21 mouse cellular contexts compared by ENCODE assay signal in genomic region chr2:120096191-120096590, GRCm38 (mm10). TPM values are rescaled to one million over a fixed set of nuclear protein-coding genes. Genes with fewer than 3 reads are reported as not detected.
DNase-seq lines count a peak whose midpoint lies in the region; ATAC-seq and TF ChIP-seq lines count a peak whose summit lies in the region.
"Had no signal": no experiment of that assay in that cellular context is flagged by ENCODE, and none has a peak within 500 bp of the region (broad histone marks: within the 10 kb centered on the region; RNA-seq: fewer than 3 reads in every experiment).

No protein-coding gene starts in this region.

- TF ChIP-seq CTCF in gastrocnemius, adult 2 months (IDR thresholded peaks at IDR 0.05), result no peak

- intact Hi-C loops in gastrocnemius, adult 2 months (cut with DNase I), result no loop called here
- intact Hi-C loops in gastrocnemius, postnatal 14 days (cut with DNase I; ENCODE audit: low total_unique reads), result no loop called here
- intact Hi-C loops in heart, postnatal 10 days (cut with DNase I), result no loop called here
- intact Hi-C loops in heart, postnatal 25 days (cut with DNase I), result no loop called here

- peak overlapping the region; percentile 61 for H3K27ac ChIP-seq in gastrocnemius, adult 2 months
- peak overlapping the region; percentile 29; the same call in 1 of the 2 replicates for H3K27ac ChIP-seq in heart, embryonic 11.5 days (ENCODE audit: low read depth, low read length)
- peak overlapping the region; percentile 96 for H3K27ac ChIP-seq in heart, embryonic 15.5 days
- H3K27ac ChIP-seq: embryonic facial prominence, embryonic 12.5 days; forebrain, embryonic 15.5 days; hindbrain, embryonic 15.5 days had no signal

- H3K4me2 ChIP-seq in heart, embryonic 11.5 days, result no peak overlapping the region
- no peak overlapping the region for H3K4me2 ChIP-seq in heart, embryonic 15.5 days
- H3K4me2 ChIP-seq: embryonic facial prominence, embryonic 12.5 days; forebrain, embryonic 15.5 days; hindbrain, embryonic 15.5 days had no signal

- peaks cover 38% of the 10 kb centered on the region for H3K4me1 ChIP-seq in heart, embryonic 11.5 days (ENCODE audit: control insufficient read depth, insufficient read depth, low read length)
- H3K4me1 ChIP-seq in heart, embryonic 15.5 days (replicated peaks), result peaks cover 49% of the 10 kb centered on the region
- H3K4me1 ChIP-seq: forebrain, embryonic 15.5 days; hindbrain, embryonic 15.5 days had no signal

- no peak for DNase-seq in gastrocnemius, adult 2 months
- no peak for DNase-seq in gastrocnemius, postnatal 14 days
- no peak for DNase-seq in heart, postnatal 10 days
- DNase-seq in heart, postnatal 25 days (ENCODE audit: low spot score), result no peak
- DNase-seq in lung, postnatal 14 days, result no peak
- DNase-seq: adrenal gland, adult 8-10 months; adrenal gland, postnatal 36 days; B cell, adult 2 months; cerebellum, adult 11 months; cerebellum, adult 8-10 months; cerebellum, postnatal 25 days; gastrocnemius, postnatal 10 days; kidney, adult 2 months had no signal

- 73% methylated on average over 8 of the region's 8 CpGs for WGBS in heart, embryonic 11.5 days (ENCODE audit: insufficient replicate concordance)
- WGBS in heart, embryonic 15.5 days, result 54% methylated on average over 8 of the region's 8 CpGs

- H3K27me3 ChIP-seq in heart, embryonic 11.5 days (ENCODE audit: control insufficient read depth, insufficient read depth, low read length), result no peaks in the 10 kb centered on the region
- H3K27me3 ChIP-seq in heart, embryonic 15.5 days, result no peaks in the 10 kb centered on the region
- H3K27me3 ChIP-seq: embryonic facial prominence, embryonic 12.5 days; forebrain, embryonic 15.5 days; hindbrain, embryonic 15.5 days had no signal

- no peak for ATAC-seq in heart, embryonic 11.5 days (replicated peaks; ENCODE audit: insufficient number of reproducible peaks, low FRiP score, low TSS enrichment)
- ATAC-seq in heart, embryonic 15.5 days (replicated peaks; ENCODE audit: insufficient number of reproducible peaks, insufficient read depth, low FRiP score, low read depth), result no peak
- ATAC-seq: CD4-positive, CD25-positive, alpha-beta regulatory T cell, adult 4 months; forebrain, embryonic 15.5 days; intestine, embryonic 16.5 days had no signal

- H3K9ac ChIP-seq in heart, embryonic 11.5 days (ENCODE audit: low read depth, low read length), result no peak overlapping the region
- H3K9ac ChIP-seq in heart, embryonic 15.5 days, result 0 out of 2 replicates have a peak overlapping the region, but pooled peaks have one; percentile 7
- H3K9ac ChIP-seq: embryonic facial prominence, embryonic 12.5 days; forebrain, embryonic 15.5 days; hindbrain, embryonic 15.5 days had no signal

- H3K36me3 ChIP-seq in heart, embryonic 11.5 days (ENCODE audit: control insufficient read depth, insufficient read depth, low read length), result 0 out of 2 replicates have a peak, but pooled peaks cover 7% of the 10 kb centered on the region
- peaks cover 18% of the 10 kb centered on the region; the same call in 1 of the 2 replicates for H3K36me3 ChIP-seq in heart, embryonic 15.5 days
- H3K36me3 ChIP-seq: embryonic facial prominence, embryonic 12.5 days; forebrain, embryonic 15.5 days; hindbrain, embryonic 15.5 days had no signal

- no peak overlapping the region for H3K4me3 ChIP-seq in gastrocnemius, adult 2 months
- H3K4me3 ChIP-seq in heart, embryonic 11.5 days (ENCODE audit: low read depth, low read length), result no peak overlapping the region
- no peak overlapping the region for H3K4me3 ChIP-seq in heart, embryonic 15.5 days
- H3K4me3 ChIP-seq: embryonic facial prominence, embryonic 12.5 days; forebrain, embryonic 15.5 days; hindbrain, embryonic 15.5 days had no signal

- no peaks in the 10 kb centered on the region for H3K9me3 ChIP-seq in heart, embryonic 11.5 days (replicated peaks; ENCODE audit: control insufficient read depth, low read length)
- no peaks in the 10 kb centered on the region for H3K9me3 ChIP-seq in heart, embryonic 15.5 days (replicated peaks)
- H3K9me3 ChIP-seq: embryonic facial prominence, embryonic 12.5 days; forebrain, embryonic 15.5 days; G1E; hindbrain, embryonic 15.5 days had no signal

RNA-seq across cellular contexts. Expression of gene Ehd4, which starts 58.2 kb away (rescaled TPM):
- 10 to 100 TPM; 19.5 to 31.7 TPM for total RNA-seq in gastrocnemius, adult 2 months (2021)
- total RNA-seq in gastrocnemius, postnatal 14 days (2021), result 10 to 100 TPM; 72.8 to 89.4 TPM
- polyA plus RNA-seq in heart, embryonic 11.5 days (2014; fragmentation: Nextera tagmentation; extraction: Ambion mirVana), result 97.3 and 113 TPM in 2 replicates
- 100 to 1,000 TPM; 514 to 538 TPM for total RNA-seq in heart, postnatal 10 days (2021)
- polyA plus RNA-seq in heart, embryonic 15.5 days (2015; fragmentation: Nextera tagmentation; extraction: Ambion mirVana), result 164 and 188 TPM in 2 replicates
- total RNA-seq in heart, postnatal 25 days (2021), result 100 to 1,000 TPM; 377 to 459 TPM

Comparison
In these comparisons a context has a peak if more than half of its experiments do, and no peak if none do; other contexts are left out.
1. H3K27ac ChIP-seq: peak in every context shown above with its lines; median percentile 96 in heart, embryonic 15.5 days; 61 in gastrocnemius, adult 2 months; 29 in heart, embryonic 11.5 days.
2. RNA of gene Ehd4, which starts 58.2 kb away (total RNA-seq): 514 to 538 TPM in heart, postnatal 10 days and 377 to 459 TPM in heart, postnatal 25 days; 72.8 to 89.4 TPM in gastrocnemius, postnatal 14 days and 19.5 to 31.7 TPM in gastrocnemius, adult 2 months; every median in the first group is over 4 times any median in the second.